Mouse (Mus musculus): Measurements from ENCODE around the gene Rrad. TPM values are rescaled to one million over a fixed set of nuclear protein-coding genes. Genes with fewer than 3 reads are reported as not detected.
A peak's percentile ranks its signal among the peaks of the same experiment; 100 is the strongest.

Rrad gene
- polyA plus RNA-seq, 1 experiment from 2014 or later = 54.7 TPM

- no peak overlapping the region for H3K4me3 ChIP-seq (ENCODE audit: low read depth, low read length)
- no peak overlapping the region for H3K4me2 ChIP-seq (ENCODE audit: low read depth, low read length)
- H3K27ac ChIP-seq (replicated peaks; ENCODE audit: low read depth, low read length) = no peak overlapping the region
- peaks cover 5% of the 10 kb centered on the region; the same call in 1 of the 2 replicates for H3K4me1 ChIP-seq (ENCODE audit: control insufficient read depth, insufficient read depth, low read length)
- no peaks in the 10 kb centered on the region for H3K36me3 ChIP-seq (ENCODE audit: control insufficient read depth, insufficient read depth, low read length)
- H3K27me3 ChIP-seq (replicated peaks; ENCODE audit: control insufficient read depth, insufficient read depth, low read length) = no peaks in the 10 kb centered on the region
- H3K9me3 ChIP-seq (ENCODE audit: control insufficient read depth, low read length) = no peaks in the 10 kb centered on the region
- DNase-seq (ENCODE audit: low spot score) (peak; percentile 42), ATAC-seq (ENCODE audit: low read depth) (peak; percentile 24; the same call in 1 of the 2 replicates)
- H3K9ac ChIP-seq (ENCODE audit: low read depth, low read length) = no peak overlapping the region
- WGBS = 39% methylated on average over 6 of the region's 6 CpGs
Measured at GRCm38 (mm10) chr8:104606329-104606728, 24.8 kb downstream of the Rrad start.

GRCm38 (mm10) chr8:104603245-104603593 is 27.9 kb downstream of the Rrad start:
- Histone ChIP-seq H3K27ac (replicated peaks; ENCODE audit: low read depth, low read length) (no peak overlapping the region), H3K9me3 (ENCODE audit: control insufficient read depth, low read length) (no peaks in the 10 kb centered on the region), H3K4me3 (ENCODE audit: low read depth, low read length) (no peak overlapping the region), H3K4me2 (ENCODE audit: low read depth, low read length) (no peak overlapping the region), H3K9ac (ENCODE audit: low read depth, low read length) (0 out of 2 replicates have a peak overlapping the region, but pooled peaks have one; percentile 32), H3K4me1 (ENCODE audit: control insufficient read depth, insufficient read depth, low read length) (peaks cover 5% of the 10 kb centered on the region; the same call in 1 of the 2 replicates), H3K27me3 (replicated peaks; ENCODE audit: control insufficient read depth, insufficient read depth, low read length) (no peaks in the 10 kb centered on the region), H3K36me3 (ENCODE audit: control insufficient read depth, insufficient read depth, low read length) (no peaks in the 10 kb centered on the region)
- ATAC-seq (ENCODE audit: low read depth) (no peak), DNase-seq (ENCODE audit: low spot score) (no peak)
- 74% methylated on average over 4 of the region's 4 CpGs for WGBS

GRCm38 (mm10) chr8:104602468-104603244 is 28.5 kb downstream of the Rrad start:
- Histone ChIP-seq H3K4me3 (ENCODE audit: low read depth, low read length) (peak overlapping the region; percentile 26), H3K4me2 (ENCODE audit: low read depth, low read length) (peak overlapping the region; percentile 49), H3K9me3 (ENCODE audit: control insufficient read depth, low read length) (no peaks in the 10 kb centered on the region), H3K9ac (ENCODE audit: low read depth, low read length) (peak overlapping the region; percentile 32; the same call in 1 of the 2 replicates), H3K27ac (replicated peaks; ENCODE audit: low read depth, low read length) (no peak overlapping the region), H3K27me3 (replicated peaks; ENCODE audit: control insufficient read depth, insufficient read depth, low read length) (no peaks in the 10 kb centered on the region), H3K4me1 (ENCODE audit: control insufficient read depth, insufficient read depth, low read length) (peaks cover 5% of the 10 kb centered on the region; the same call in 1 of the 2 replicates), H3K36me3 (ENCODE audit: control insufficient read depth, insufficient read depth, low read length) (no peaks in the 10 kb centered on the region)
- WGBS = 21% methylated on average over 21 of the region's 21 CpGs
- ATAC-seq (ENCODE audit: low read depth) = peak; percentile 92
- DNase-seq (ENCODE audit: low spot score) = peak; percentile 95

GRCm38 (mm10) chr8:104601941-104602371 is 29.2 kb downstream of the Rrad start:
- H3K27ac ChIP-seq (replicated peaks; ENCODE audit: low read depth, low read length) = no peak overlapping the region
- no peaks in the 10 kb centered on the region for H3K27me3 ChIP-seq (replicated peaks; ENCODE audit: control insufficient read depth, insufficient read depth, low read length)
- H3K36me3 ChIP-seq (ENCODE audit: control insufficient read depth, insufficient read depth, low read length) = 0 out of 2 replicates have a peak, but pooled peaks cover 4% of the 10 kb centered on the region
- H3K9ac ChIP-seq (ENCODE audit: low read depth, low read length) = peak overlapping the region; percentile 31; the same call in 1 of the 2 replicates
- under 1% methylated on average over 12 of the region's 12 CpGs for WGBS
- H3K9me3 ChIP-seq (ENCODE audit: control insufficient read depth, low read length) = no peaks in the 10 kb centered on the region
- peaks cover 5% of the 10 kb centered on the region; the same call in 1 of the 2 replicates for H3K4me1 ChIP-seq (ENCODE audit: control insufficient read depth, insufficient read depth, low read length)
- DNase-seq (ENCODE audit: low spot score) = peak; percentile 32
- peak; percentile 42; the same call in 1 of the 2 replicates for ATAC-seq (ENCODE audit: low read depth)
- peak overlapping the region; percentile 49 for H3K4me2 ChIP-seq (ENCODE audit: low read depth, low read length)
- peak overlapping the region; percentile 26 for H3K4me3 ChIP-seq (ENCODE audit: low read depth, low read length)

GRCm38 (mm10) chr8:104601386-104601785 is 29.7 kb downstream of the Rrad start:
- ATAC-seq (ENCODE audit: low read depth) = no peak
- Histone ChIP-seq H3K9me3 (ENCODE audit: control insufficient read depth, low read length) (no peaks in the 10 kb centered on the region), H3K27ac (replicated peaks; ENCODE audit: low read depth, low read length) (no peak overlapping the region), H3K4me2 (ENCODE audit: low read depth, low read length) (peak overlapping the region; percentile 49), H3K27me3 (replicated peaks; ENCODE audit: control insufficient read depth, insufficient read depth, low read length) (no peaks in the 10 kb centered on the region), H3K4me1 (ENCODE audit: control insufficient read depth, insufficient read depth, low read length) (peaks cover 5% of the 10 kb centered on the region; the same call in 1 of the 2 replicates), H3K36me3 (ENCODE audit: control insufficient read depth, insufficient read depth, low read length) (0 out of 2 replicates have a peak, but pooled peaks cover 8% of the 10 kb centered on the region), H3K4me3 (ENCODE audit: low read depth, low read length) (no peak overlapping the region), H3K9ac (ENCODE audit: low read depth, low read length) (no peak overlapping the region)
- no peak for DNase-seq (ENCODE audit: low spot score)
- 28% methylated on average over 7 of the region's 7 CpGs for WGBS

- peaks cover 5% of the 10 kb centered on the region; the same call in 1 of the 2 replicates for H3K4me1 ChIP-seq (ENCODE audit: control insufficient read depth, insufficient read depth, low read length)
- 65% methylated on average over 6 of the region's 6 CpGs for WGBS
- no peak overlapping the region for H3K9ac ChIP-seq (ENCODE audit: low read depth, low read length)
- no peak for ATAC-seq (ENCODE audit: low read depth)
- H3K9me3 ChIP-seq (ENCODE audit: control insufficient read depth, low read length) = no peaks in the 10 kb centered on the region
- no peak overlapping the region for H3K27ac ChIP-seq (replicated peaks; ENCODE audit: low read depth, low read length)
- H3K4me3 ChIP-seq (ENCODE audit: low read depth, low read length) = no peak overlapping the region
- H3K27me3 ChIP-seq (replicated peaks; ENCODE audit: control insufficient read depth, insufficient read depth, low read length) = no peaks in the 10 kb centered on the region
- DNase-seq (ENCODE audit: low spot score) = no peak
- peaks cover 37% of the 10 kb centered on the region for H3K36me3 ChIP-seq (ENCODE audit: control insufficient read depth, insufficient read depth, low read length)
- no peak overlapping the region for H3K4me2 ChIP-seq (ENCODE audit: low read depth, low read length)
Measured at GRCm38 (mm10) chr8:104598496-104598895, 32.6 kb downstream of the Rrad start.

- Histone ChIP-seq H3K27me3 (replicated peaks; ENCODE audit: control insufficient read depth, insufficient read depth, low read length) (no peaks in the 10 kb centered on the region), H3K4me2 (ENCODE audit: low read depth, low read length) (no peak overlapping the region), H3K4me1 (ENCODE audit: control insufficient read depth, insufficient read depth, low read length) (peaks cover 6% of the 10 kb centered on the region; the same call in 1 of the 2 replicates), H3K36me3 (ENCODE audit: control insufficient read depth, insufficient read depth, low read length) (peaks cover 38% of the 10 kb centered on the region), H3K9me3 (ENCODE audit: control insufficient read depth, low read length) (no peaks in the 10 kb centered on the region), H3K27ac (replicated peaks; ENCODE audit: low read depth, low read length) (no peak overlapping the region), H3K4me3 (ENCODE audit: low read depth, low read length) (no peak overlapping the region), H3K9ac (ENCODE audit: low read depth, low read length) (no peak overlapping the region)
- WGBS = 85% methylated on average over 6 of the region's 6 CpGs
- no peak for ATAC-seq (ENCODE audit: low read depth)
- DNase-seq (ENCODE audit: low spot score) = no peak
Measured at GRCm38 (mm10) chr8:104597656-104598055, 33.5 kb downstream of the Rrad start.

GRCm38 (mm10) chr8:104595773-104596536 is 35.2 kb downstream of the Rrad start:
- no peak overlapping the region for H3K9ac ChIP-seq (ENCODE audit: low read depth, low read length)
- H3K4me3 ChIP-seq (ENCODE audit: low read depth, low read length) = no peak overlapping the region
- 78% methylated on average over 21 of the region's 21 CpGs for WGBS
- H3K27ac ChIP-seq (replicated peaks; ENCODE audit: low read depth, low read length) = no peak overlapping the region
- no peaks in the 10 kb centered on the region for H3K9me3 ChIP-seq (ENCODE audit: control insufficient read depth, low read length)
- no peak overlapping the region for H3K4me2 ChIP-seq (ENCODE audit: low read depth, low read length)
- DNase-seq (ENCODE audit: low spot score) = no peak
- peaks cover 6% of the 10 kb centered on the region for H3K4me1 ChIP-seq (ENCODE audit: control insufficient read depth, insufficient read depth, low read length)
- H3K36me3 ChIP-seq (ENCODE audit: control insufficient read depth, insufficient read depth, low read length) = peaks cover 38% of the 10 kb centered on the region
- no peaks in the 10 kb centered on the region for H3K27me3 ChIP-seq (replicated peaks; ENCODE audit: control insufficient read depth, insufficient read depth, low read length)
- ATAC-seq (ENCODE audit: low read depth) = no peak

Measured in embryonic facial prominence, embryonic 14.5 days (tissue).